Mouse (Mus musculus) thymus, postnatal 14 days (tissue): ENCODE measurements around the gene Gm8947.
"Not testable (repeated sequence)": the region's sequence is repeated elsewhere in the genome, so short reads cannot be mapped to it uniquely, and the experiment has no call there.

ENCODE experiments used
- DNase-seq: peaks from one replicate; pipeline ENCODE4 v3.0.0; 2021

Gene Gm8947

GRCm38 (mm10) chr1:151192075-151192474, at the start of gene Gm8947:
Gene Gm8947 (plus strand): TSS chr1:151192376.
- DNase-seq: not testable (repeated sequence)

DNA sequence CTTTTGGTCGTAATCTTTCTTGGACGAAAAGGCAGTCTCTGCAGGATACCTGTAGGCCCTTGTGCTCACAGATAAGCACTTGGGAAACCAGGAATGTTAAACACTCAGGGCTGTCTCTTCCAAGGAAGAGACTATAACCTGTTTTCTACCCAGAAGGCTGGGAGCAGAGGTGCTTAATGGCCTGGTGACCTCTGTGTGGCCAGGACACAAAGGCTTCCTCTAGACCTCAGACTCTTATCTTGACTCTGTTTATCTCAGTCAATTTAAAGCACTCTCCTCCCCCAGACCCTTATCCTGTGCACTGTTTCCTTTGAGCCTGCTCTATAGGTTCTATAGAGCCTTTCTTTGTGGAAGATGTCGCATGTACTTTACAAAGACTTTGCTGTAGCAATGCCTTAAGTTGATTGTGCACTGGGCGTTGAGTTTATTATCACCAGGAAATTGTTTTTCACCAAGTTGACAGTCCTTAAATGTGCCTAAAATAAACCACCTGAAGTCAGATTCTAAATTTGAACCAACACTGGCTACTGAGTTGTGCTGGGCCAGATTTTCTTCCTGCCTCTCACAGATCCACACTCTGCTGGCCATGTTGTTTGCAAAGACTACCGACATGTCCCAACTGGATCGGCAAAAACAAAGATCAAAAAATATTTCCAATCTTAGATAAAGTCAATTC, 47.6 kb upstream of the Gm8947 start:
- no peak for DNase-seq

DNA sequence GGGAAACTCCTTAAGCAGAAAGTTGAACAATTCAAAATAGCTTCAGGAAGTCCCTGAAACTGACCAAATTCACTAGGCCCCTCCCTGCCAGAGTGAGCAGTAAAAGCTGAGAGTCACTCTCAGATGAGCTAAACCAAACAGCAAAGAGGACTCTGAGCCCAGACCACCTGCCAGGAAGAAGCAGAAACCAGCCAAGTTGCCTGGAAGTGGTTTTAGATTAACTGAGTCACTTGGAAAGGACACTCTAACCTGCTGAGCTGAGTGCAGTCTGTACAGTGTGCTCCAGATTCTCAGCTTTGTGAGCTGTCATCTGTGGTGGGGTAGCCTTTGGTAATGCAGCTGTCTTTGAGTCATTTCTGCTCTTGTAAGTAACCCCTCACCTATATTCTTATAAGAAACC, 44.4 kb upstream of the Gm8947 start:
- DNase-seq: no peak

DNA sequence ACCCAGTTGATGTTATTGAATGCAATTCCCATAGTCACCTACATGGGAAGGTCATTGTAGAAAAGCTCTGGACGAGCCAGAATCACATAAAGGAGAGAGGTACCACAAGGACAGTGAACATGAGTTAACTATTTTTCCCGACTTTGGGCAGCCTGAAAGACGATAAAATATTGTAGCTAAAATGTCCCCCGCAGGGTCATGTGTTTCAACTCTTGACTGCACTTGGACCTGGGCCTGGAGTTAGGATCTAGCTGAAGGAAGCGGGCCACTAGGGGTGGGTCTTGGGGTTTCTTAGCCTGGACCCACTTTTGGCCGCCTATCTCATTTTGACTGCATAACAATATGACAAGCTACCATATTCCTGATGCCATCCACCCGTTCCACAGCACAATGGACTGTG, 42.0 kb upstream of the Gm8947 start:
- no peak for DNase-seq

DNA sequence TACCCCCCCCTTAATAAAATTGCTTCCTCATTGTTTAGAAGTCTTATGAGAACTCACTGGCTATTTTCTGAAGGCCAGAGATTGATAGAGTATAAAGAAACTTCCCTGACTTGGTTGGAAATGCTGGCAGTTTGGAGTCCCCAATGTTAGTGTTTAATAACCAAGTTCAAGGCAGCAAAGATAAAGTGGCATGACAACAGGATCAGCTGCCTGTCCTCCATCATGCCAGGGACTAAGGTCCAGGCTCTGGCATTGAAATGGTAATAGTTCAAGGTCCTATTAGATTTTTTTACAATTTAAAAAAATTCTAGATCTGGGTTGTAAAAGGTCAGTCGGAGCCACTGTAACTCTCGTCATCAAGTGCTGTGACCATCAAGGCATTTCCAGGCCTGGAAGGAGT, 41.1 kb upstream of the Gm8947 start:
- no peak for DNase-seq

GRCm38 (mm10) chr1:151153056-151153652, 39.0 kb upstream of the Gm8947 start:
- no peak for DNase-seq

GRCm38 (mm10) chr1:151154131-151154530, 38.0 kb upstream of the Gm8947 start:
- not testable (repeated sequence) for DNase-seq

DNA sequence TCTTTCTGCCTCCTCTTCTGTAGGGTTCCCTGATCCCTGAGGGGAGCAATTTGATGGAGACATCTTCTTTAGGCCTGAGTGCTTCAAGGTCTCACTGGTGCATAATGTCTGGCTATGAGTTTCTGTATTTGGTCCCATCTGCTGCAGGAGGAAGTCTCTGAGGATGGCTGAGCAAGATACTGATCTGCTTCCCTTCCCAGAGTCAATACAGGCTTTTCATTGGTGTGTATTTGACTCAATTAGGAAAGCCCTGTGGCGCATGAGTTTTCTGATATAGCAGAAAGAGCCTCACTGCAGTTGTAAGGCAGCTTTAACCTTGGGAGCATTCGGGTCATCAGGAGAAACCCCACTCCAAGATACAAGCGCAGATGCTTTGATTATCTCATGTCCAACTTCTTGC, 36.0 kb upstream of the Gm8947 start:
- DNase-seq: no peak

DNA sequence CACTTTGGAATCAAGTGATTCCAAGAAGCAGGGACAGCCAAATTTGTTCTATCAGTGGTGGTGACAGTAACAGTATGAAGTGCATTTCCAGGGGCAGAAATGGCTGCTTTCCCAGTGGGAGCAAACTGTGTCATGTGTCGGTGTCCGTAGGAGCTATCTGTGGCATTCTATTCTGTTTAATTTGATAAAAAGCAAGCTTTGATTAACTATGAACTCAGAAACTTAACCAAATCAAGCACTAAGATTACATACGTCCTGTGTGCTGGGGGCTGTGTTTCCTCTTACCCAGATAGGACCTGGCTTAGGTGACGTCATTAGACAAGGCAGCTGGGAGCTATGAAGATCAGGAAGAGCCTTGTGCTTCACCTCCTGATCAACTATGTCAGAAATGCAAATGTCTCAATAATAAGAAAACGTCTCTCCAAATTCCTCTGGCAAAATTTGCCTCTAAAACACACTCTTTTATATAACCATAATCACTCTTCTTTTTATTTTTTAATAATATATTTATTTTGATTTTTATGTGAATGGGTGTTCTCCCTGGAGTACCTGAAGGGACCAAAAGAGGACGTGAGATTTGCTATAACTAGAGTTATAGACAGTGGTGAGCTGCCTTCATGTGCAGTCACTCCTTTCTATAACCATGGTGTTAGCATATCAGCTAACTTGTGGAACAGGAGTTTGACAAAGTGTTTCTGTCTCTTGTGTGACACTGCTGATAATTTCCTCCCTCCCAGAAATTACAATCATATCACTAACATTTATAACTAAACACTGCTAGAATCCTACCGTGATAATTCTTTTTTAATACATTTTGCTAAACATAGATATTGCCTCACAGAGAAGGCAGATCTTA, 35.2 kb upstream of the Gm8947 start:
- peak; percentile 11 for DNase-seq

GRCm38 (mm10) chr1:151157963-151158856, 34.0 kb upstream of the Gm8947 start:
- DNase-seq: no peak

DNA sequence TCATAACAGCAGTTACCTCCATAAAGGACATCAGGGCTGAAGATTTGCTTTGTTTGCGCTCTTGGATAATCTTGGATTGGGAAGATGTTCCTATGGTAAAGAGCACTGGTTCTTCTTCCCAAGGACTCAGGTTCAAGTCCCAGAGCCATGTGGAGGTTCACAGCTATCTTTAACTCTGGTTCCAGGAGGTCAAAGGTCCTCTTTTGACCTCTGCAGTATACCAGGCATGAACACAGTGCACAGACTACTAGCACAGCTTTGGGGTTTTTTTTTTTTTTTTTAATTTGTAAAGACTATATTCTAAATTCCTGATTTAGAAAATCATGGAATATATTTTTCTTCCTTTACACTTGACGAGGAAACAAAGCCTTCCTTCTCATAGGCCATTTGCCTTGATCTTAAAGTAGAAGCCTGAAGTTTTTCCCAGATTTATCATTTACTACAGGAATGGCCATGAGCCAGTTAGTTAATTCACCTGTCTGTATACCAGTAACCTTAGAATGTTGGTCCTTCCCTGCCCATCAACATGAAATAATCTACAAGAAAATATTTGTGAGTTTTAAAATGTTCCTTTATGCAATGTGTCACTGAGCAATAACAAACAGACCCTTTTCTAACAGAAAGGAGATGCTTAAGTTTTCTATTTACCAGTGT, 33.2 kb upstream of the Gm8947 start:
- DNase-seq: no peak

- DNase-seq: no peak
Measured at GRCm38 (mm10) chr1:151166031-151166430, 26.1 kb upstream of the Gm8947 start.

DNA sequence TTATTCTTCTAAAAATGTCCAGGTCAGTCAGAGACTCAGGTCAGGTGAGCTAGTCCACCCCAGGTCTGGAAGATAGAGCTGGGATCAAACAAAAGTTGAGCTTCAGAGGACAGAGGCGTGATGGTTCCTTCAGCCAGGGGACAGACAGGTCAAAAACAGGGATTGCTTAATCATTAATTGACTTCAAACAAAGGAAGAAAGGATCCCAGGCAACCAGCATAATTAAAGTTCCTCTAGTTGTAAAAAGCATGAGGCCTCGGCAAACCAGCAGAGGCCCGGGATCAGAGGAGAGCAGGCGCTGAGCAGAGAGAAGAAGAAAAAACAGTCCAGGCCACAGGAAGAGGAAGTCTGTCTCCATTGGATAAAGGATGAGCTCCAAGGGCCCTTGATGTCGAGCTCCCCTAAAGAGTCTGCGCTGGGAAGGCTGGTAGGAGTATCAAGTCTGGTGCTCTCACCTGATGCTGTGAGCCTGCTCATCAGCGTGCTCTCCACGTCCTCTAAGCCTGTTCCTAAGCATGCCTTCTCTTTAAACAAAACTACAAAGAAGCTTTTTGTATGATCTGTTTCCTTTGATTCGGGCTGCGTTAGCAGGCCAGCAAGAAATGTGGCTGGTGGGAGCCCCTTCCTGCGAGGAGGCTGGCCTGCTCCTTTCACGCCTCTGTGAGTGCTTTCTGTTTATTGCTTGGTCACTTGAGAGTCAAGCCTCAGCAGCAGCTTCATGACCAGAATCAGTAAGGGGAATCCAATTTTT, 24.7 kb upstream of the Gm8947 start:
- peak; percentile 10 for DNase-seq

DNA sequence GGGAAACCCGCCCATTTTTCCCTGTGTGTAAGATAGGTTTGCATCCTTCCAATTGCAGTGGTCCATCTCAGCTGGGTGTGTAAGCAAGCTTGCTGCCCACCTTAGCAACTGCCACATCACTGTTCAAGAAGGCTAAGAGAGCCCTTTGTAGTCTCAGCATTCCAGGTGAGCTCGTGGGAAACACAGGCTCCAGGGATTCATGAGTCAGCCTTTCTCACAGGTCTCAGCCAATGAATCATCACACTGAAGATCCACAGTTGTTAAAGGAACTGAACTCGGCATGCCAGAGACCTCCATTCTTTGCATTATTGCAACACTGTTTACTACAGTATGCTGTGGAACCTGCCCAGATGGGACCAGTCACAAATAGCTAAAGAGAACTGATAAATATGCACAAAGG, 23.5 kb upstream of the Gm8947 start:
- no peak for DNase-seq

DNA sequence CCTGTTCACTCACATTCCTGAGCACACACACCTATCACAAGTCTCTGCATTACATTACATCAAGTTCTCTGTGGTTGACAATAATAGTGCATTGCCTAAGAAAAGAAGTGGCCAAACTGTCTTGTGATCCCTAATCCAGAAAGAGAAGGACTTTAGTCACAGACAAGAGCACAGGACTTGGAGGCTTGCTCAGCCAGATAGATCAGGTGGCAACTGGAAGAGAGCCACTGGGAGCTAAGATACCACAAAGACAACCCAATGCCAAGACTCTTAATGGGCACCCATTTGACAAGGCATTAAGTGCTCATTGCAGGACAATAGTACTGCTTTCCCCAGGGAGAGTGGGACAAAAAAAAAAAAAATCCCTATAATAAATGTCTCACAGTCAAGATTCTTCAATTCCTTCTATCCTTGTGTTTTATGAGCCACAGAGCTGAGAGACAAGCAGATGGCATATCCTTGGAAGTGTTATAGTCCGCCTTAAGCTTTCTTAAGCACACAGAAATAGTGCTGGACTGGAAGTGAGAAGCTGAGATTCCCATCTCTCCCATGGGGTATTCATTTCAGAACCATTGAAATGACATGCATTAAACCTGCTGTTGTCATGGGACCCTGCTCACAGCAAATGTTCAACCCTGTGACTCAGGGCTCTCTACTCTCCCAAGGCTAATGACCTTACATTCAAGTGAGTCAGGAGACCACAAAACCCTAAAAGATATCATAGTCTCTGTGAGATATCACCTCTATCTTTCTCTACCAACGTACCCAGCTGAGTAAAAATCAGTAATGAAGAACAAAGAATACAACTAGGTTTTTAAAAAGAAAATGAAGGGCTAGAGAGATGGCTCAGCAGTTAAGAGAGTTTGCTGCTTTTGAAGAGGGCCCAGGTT, 20.4 kb upstream of the Gm8947 start:
- no peak for DNase-seq

GRCm38 (mm10) chr1:151177030-151177936, 14.9 kb upstream of the Gm8947 start:
- peak; percentile 37 for DNase-seq

- DNase-seq: no peak
Measured at GRCm38 (mm10) chr1:151177937-151178271, 14.3 kb upstream of the Gm8947 start.

- DNase-seq: no peak
Measured at GRCm38 (mm10) chr1:151178505-151179083, 13.6 kb upstream of the Gm8947 start.

DNA sequence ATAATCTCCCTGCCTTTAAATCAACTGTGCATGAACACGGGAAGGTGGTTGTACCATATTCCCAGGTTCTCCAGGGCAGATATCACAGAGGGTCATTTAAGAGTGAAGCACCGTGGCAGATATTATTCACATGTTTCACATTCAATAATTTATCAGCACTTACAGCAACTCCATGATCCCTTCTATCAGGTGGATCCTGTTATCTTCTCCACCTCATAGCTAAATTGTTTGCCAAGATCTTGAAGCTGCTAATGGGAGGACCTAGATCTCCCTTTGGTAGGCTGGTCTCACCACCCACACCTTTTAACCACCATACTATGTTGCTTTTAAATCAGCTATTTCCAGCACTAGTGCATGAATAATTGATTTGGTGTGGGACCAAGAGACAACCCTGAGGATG, 12.0 kb upstream of the Gm8947 start:
- no peak for DNase-seq
